Mouse (Mus musculus): ENCODE data around the gene Ccm2. TPM values are rescaled to one million over a fixed set of nuclear protein-coding genes. Genes with fewer than 3 reads are reported as not detected.

Ccm2 gene
- polyA plus RNA-seq, 1 experiment from 2014 or later = 86.2 TPM

- H3K4me2 ChIP-seq (replicated peaks; ENCODE audit: low read depth, low read length) = no peak overlapping the region
- ATAC-seq (ENCODE audit: insufficient number of reproducible peaks, insufficient read depth, low FRiP score, low read depth) = peak; percentile 56; the same call in 1 of the 2 replicates
- WGBS = 71% methylated on average over 6 of the region's 6 CpGs
- H3K4me3 ChIP-seq (ENCODE audit: low read depth, low read length) = no peak overlapping the region
- no peaks in the 10 kb centered on the region for H3K36me3 ChIP-seq (ENCODE audit: control insufficient read depth, insufficient read depth, low read length)
- H3K27me3 ChIP-seq (ENCODE audit: control insufficient read depth, insufficient read depth, low read length) = no peaks in the 10 kb centered on the region
- no peak overlapping the region for H3K9ac ChIP-seq (replicated peaks; ENCODE audit: low read depth, low read length)
- no peak overlapping the region for H3K27ac ChIP-seq (ENCODE audit: low read length)
- H3K9me3 ChIP-seq (ENCODE audit: control insufficient read depth, low read depth, low read length) = no peaks in the 10 kb centered on the region
- 0 out of 2 replicates have a peak, but pooled peaks cover 2% of the 10 kb centered on the region for H3K4me1 ChIP-seq (ENCODE audit: control insufficient read depth, insufficient read depth, low read length)
Observed at GRCm38 (mm10) chr11:6562359-6562758, 15.7 kb downstream of the Ccm2 start.

GRCm38 (mm10) chr11:6563201-6563600, 16.5 kb downstream of the Ccm2 start:
- Histone ChIP-seq H3K27ac (ENCODE audit: low read length) (no peak overlapping the region), H3K9ac (replicated peaks; ENCODE audit: low read depth, low read length) (no peak overlapping the region), H3K4me3 (ENCODE audit: low read depth, low read length) (no peak overlapping the region), H3K36me3 (ENCODE audit: control insufficient read depth, insufficient read depth, low read length) (no peaks in the 10 kb centered on the region), H3K4me1 (ENCODE audit: control insufficient read depth, insufficient read depth, low read length) (0 out of 2 replicates have a peak, but pooled peaks cover 2% of the 10 kb centered on the region), H3K27me3 (ENCODE audit: control insufficient read depth, insufficient read depth, low read length) (no peaks in the 10 kb centered on the region), H3K9me3 (ENCODE audit: control insufficient read depth, low read depth, low read length) (no peaks in the 10 kb centered on the region), H3K4me2 (replicated peaks; ENCODE audit: low read depth, low read length) (no peak overlapping the region)
- no peak for ATAC-seq (ENCODE audit: insufficient number of reproducible peaks, insufficient read depth, low FRiP score, low read depth)
- 87% methylated on average over 4 of the region's 4 CpGs for WGBS

- peaks cover 5% of the 10 kb centered on the region; the same call in 1 of the 2 replicates for H3K36me3 ChIP-seq (ENCODE audit: control insufficient read depth, insufficient read depth, low read length)
- H3K4me2 ChIP-seq (replicated peaks; ENCODE audit: low read depth, low read length) = no peak overlapping the region
- no peak overlapping the region for H3K9ac ChIP-seq (replicated peaks; ENCODE audit: low read depth, low read length)
- H3K27me3 ChIP-seq (ENCODE audit: control insufficient read depth, insufficient read depth, low read length) = no peaks in the 10 kb centered on the region
- H3K4me3 ChIP-seq (ENCODE audit: low read depth, low read length) = no peak overlapping the region
- no peaks in the 10 kb centered on the region for H3K4me1 ChIP-seq (ENCODE audit: control insufficient read depth, insufficient read depth, low read length)
- 84% methylated on average over 4 of the region's 4 CpGs for WGBS
- H3K9me3 ChIP-seq (ENCODE audit: control insufficient read depth, low read depth, low read length) = no peaks in the 10 kb centered on the region
- H3K27ac ChIP-seq (ENCODE audit: low read length) = no peak overlapping the region
- ATAC-seq (ENCODE audit: insufficient number of reproducible peaks, insufficient read depth, low FRiP score, low read depth) = no peak
Observed at GRCm38 (mm10) chr11:6566496-6566895, 19.8 kb downstream of the Ccm2 start.

- Histone ChIP-seq H3K9ac (replicated peaks; ENCODE audit: low read depth, low read length) (no peak overlapping the region), H3K4me2 (replicated peaks; ENCODE audit: low read depth, low read length) (no peak overlapping the region), H3K27me3 (ENCODE audit: control insufficient read depth, insufficient read depth, low read length) (no peaks in the 10 kb centered on the region), H3K4me1 (ENCODE audit: control insufficient read depth, insufficient read depth, low read length) (no peaks in the 10 kb centered on the region), H3K36me3 (ENCODE audit: control insufficient read depth, insufficient read depth, low read length) (peaks cover 9% of the 10 kb centered on the region; the same call in 1 of the 2 replicates), H3K27ac (ENCODE audit: low read length) (no peak overlapping the region), H3K4me3 (ENCODE audit: low read depth, low read length) (no peak overlapping the region), H3K9me3 (ENCODE audit: control insufficient read depth, low read depth, low read length) (no peaks in the 10 kb centered on the region)
- WGBS = 89% methylated on average over 8 of the region's 8 CpGs
- ATAC-seq (ENCODE audit: insufficient number of reproducible peaks, insufficient read depth, low FRiP score, low read depth) = no peak
Observed at GRCm38 (mm10) chr11:6567951-6568350, 21.3 kb downstream of the Ccm2 start.

DNA sequence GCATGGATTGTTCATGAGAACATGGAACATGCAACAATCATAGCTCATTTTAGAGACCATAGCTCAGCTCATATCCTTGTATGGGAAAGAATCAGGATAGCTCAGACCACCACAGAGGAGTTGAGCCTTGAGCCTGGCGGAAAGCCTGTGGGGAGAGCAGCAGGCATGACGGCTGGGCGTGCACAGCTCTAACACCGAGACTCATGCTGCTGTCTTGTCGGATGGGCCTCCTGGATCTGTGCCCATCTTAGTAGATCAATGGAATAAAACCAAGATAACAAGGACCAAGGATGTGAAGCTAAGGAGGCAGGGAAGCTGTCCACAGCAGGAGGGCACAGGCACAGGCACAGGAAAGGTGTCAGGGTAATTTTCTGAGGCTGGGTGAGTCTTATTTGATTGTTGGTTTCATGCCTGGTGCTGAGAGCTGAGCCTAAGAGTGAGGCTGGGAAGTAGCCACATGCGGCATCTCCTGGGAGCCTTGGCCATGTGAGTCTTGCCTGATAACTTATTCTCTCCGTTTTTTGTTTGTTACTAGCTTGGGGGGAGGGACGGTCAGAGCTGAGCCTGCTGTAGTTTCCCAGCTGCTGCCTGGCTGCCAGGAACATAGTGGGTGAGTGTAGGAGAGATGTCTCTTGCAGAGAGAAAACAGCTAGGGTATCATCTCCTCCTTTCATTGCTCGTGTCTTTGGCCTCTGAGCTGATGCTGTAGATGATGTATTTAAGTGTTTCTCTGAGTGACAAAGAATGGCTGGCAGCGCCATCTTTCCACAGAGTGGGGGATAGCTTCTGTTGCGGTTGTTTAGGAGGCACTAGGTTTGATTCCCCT, 22.1 kb downstream of the Ccm2 start:
- Histone ChIP-seq H3K27me3 (ENCODE audit: control insufficient read depth, insufficient read depth, low read length) (no peaks in the 10 kb centered on the region), H3K4me2 (replicated peaks; ENCODE audit: low read depth, low read length) (no peak overlapping the region), H3K27ac (ENCODE audit: low read length) (peak overlapping the region; percentile 21; the same call in 1 of the 2 replicates), H3K36me3 (ENCODE audit: control insufficient read depth, insufficient read depth, low read length) (peaks cover 11% of the 10 kb centered on the region; the same call in 1 of the 2 replicates), H3K4me1 (ENCODE audit: control insufficient read depth, insufficient read depth, low read length) (no peaks in the 10 kb centered on the region), H3K9me3 (ENCODE audit: control insufficient read depth, low read depth, low read length) (no peaks in the 10 kb centered on the region), H3K4me3 (ENCODE audit: low read depth, low read length) (no peak overlapping the region), H3K9ac (replicated peaks; ENCODE audit: low read depth, low read length) (no peak overlapping the region; the same call in 1 of the 2 replicates)
- WGBS = 61% methylated on average over 11 of the region's 11 CpGs
- ATAC-seq (ENCODE audit: insufficient number of reproducible peaks, insufficient read depth, low FRiP score, low read depth) = no peak

DNA sequence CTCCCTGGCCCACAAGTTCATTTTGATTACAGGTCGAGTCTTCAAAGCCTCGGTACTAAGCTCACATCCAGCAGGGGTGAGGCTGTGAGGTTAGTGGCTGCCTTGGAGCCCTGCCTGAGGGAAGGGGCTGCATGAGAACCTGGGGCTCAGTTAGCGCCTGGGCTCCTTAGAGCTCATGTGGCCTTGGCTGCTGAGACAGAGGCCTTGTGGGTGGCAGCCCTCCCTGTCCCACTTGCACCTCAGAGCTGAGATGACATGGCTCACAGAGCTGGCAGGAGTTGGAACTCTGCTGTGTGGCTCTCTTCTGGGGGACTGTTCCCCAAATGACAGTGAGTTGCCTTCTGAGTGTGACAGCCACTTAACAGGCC, 22.7 kb downstream of the Ccm2 start:
- 46% methylated on average over 3 of the region's 3 CpGs for WGBS
- Histone ChIP-seq H3K27me3 (ENCODE audit: control insufficient read depth, insufficient read depth, low read length) (no peaks in the 10 kb centered on the region), H3K9ac (replicated peaks; ENCODE audit: low read depth, low read length) (no peak overlapping the region), H3K4me3 (ENCODE audit: low read depth, low read length) (no peak overlapping the region), H3K9me3 (ENCODE audit: control insufficient read depth, low read depth, low read length) (no peaks in the 10 kb centered on the region), H3K36me3 (ENCODE audit: control insufficient read depth, insufficient read depth, low read length) (peaks cover 11% of the 10 kb centered on the region; the same call in 1 of the 2 replicates), H3K4me1 (ENCODE audit: control insufficient read depth, insufficient read depth, low read length) (no peaks in the 10 kb centered on the region), H3K27ac (ENCODE audit: low read length) (no peak overlapping the region), H3K4me2 (replicated peaks; ENCODE audit: low read depth, low read length) (no peak overlapping the region)
- no peak for ATAC-seq (ENCODE audit: insufficient number of reproducible peaks, insufficient read depth, low FRiP score, low read depth)

DNA sequence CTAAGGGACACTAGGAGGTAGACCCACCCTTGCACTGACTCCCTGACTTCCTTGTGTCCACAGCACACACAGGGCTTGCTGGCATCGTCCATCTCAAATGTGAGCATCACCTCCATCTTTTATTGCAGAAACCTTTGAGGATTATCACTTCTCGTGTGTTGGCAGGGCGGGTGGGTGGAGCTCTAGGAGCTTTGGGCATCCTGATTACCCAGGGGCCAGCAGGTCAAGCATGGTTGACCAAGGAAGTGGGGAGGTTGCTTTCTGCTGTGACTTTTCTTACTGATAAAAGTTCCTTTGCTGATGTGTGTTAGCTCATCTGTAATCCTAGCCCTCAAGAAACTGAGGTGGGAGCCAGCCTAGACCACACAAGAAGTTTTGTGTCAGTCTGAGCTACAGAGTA, 29.5 kb downstream of the Ccm2 start:
- no peak for ATAC-seq (ENCODE audit: insufficient number of reproducible peaks, insufficient read depth, low FRiP score, low read depth)
- peaks cover 16% of the 10 kb centered on the region for H3K36me3 ChIP-seq (ENCODE audit: control insufficient read depth, insufficient read depth, low read length)
- H3K27ac ChIP-seq (ENCODE audit: low read length) = no peak overlapping the region
- H3K4me3 ChIP-seq (ENCODE audit: low read depth, low read length) = no peak overlapping the region
- H3K9ac ChIP-seq (replicated peaks; ENCODE audit: low read depth, low read length) = no peak overlapping the region
- 88% methylated on average over 3 of the region's 3 CpGs for WGBS
- H3K4me2 ChIP-seq (replicated peaks; ENCODE audit: low read depth, low read length) = no peak overlapping the region
- no peaks in the 10 kb centered on the region for H3K9me3 ChIP-seq (ENCODE audit: control insufficient read depth, low read depth, low read length)
- no peaks in the 10 kb centered on the region for H3K4me1 ChIP-seq (ENCODE audit: control insufficient read depth, insufficient read depth, low read length)
- H3K27me3 ChIP-seq (ENCODE audit: control insufficient read depth, insufficient read depth, low read length) = no peaks in the 10 kb centered on the region

DNA sequence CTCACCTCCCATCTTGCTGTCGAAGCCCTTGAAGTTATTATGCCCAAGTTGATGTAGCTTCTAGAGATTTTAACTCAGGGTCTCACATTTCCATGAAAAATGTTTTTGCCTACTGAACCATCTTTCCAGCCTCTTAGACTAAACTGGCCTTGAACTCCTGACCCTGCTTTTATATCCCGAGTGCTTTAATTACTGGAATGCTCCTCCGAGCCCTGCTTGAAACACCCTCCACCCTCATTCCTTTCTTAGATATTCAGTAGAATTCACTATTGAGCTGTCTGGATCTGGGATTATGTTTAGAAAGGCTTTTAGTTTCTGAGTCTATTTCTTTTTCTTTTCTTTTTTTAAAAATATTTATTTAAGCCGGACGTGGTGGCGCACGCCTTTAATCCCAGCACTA, 32.7 kb downstream of the Ccm2 start:
- H3K9me3 ChIP-seq (ENCODE audit: control insufficient read depth, low read depth, low read length) = no peaks in the 10 kb centered on the region
- H3K27me3 ChIP-seq (ENCODE audit: control insufficient read depth, insufficient read depth, low read length) = no peaks in the 10 kb centered on the region
- no peak overlapping the region for H3K27ac ChIP-seq (ENCODE audit: low read length)
- H3K4me2 ChIP-seq (replicated peaks; ENCODE audit: low read depth, low read length) = no peak overlapping the region
- WGBS = 88% methylated on average over 7 of the region's 7 CpGs
- H3K4me1 ChIP-seq (ENCODE audit: control insufficient read depth, insufficient read depth, low read length) = no peaks in the 10 kb centered on the region
- no peak for ATAC-seq (ENCODE audit: insufficient number of reproducible peaks, insufficient read depth, low FRiP score, low read depth)
- no peak overlapping the region for H3K4me3 ChIP-seq (ENCODE audit: low read depth, low read length)
- peaks cover 9% of the 10 kb centered on the region for H3K36me3 ChIP-seq (ENCODE audit: control insufficient read depth, insufficient read depth, low read length)
- no peak overlapping the region for H3K9ac ChIP-seq (replicated peaks; ENCODE audit: low read depth, low read length)
